Mouse (Mus musculus): ENCODE measurements around the gene Usp19. TPM values are rescaled to one million over a fixed set of nuclear protein-coding genes. Genes with fewer than 3 reads are reported as not detected.

Usp19 gene
- polyA plus RNA-seq, 1 experiment: 87.1 TPM

GRCm38 (mm10) chr9:108481520-108482210 is 8.7 kb upstream of the Usp19 start:
- H3K4me1 ChIP-seq (ENCODE audit: control insufficient read depth, insufficient read depth, low read length): no peaks in the 10 kb centered on the region
- TF ChIP-seq CTCF (IDR thresholded peaks at IDR 0.05; ENCODE audit: low read depth, low read length): no peak
- TF ChIP-seq POLR2A (IDR thresholded peaks at IDR 0.05; ENCODE audit: borderline replicate concordance, low read depth, low read length): no peak

GRCm38 (mm10) chr9:108483051-108483790 is 7.2 kb upstream of the Usp19 start:
- no peak overlapping the region for H3K4me3 ChIP-seq (ENCODE audit: insufficient read depth, low read length)
- TF ChIP-seq POLR2A (IDR thresholded peaks at IDR 0.05; ENCODE audit: borderline replicate concordance, low read depth, low read length): no peak
- no peak for TF ChIP-seq CTCF (IDR thresholded peaks at IDR 0.05; ENCODE audit: low read depth, low read length)
- H3K27ac ChIP-seq (ENCODE audit: insufficient read depth, low read depth, low read length): no peak overlapping the region
- H3K4me1 ChIP-seq (ENCODE audit: control insufficient read depth, insufficient read depth, low read length): no peaks in the 10 kb centered on the region

More at GRCm38 (mm10) chr9:108481520-108482210, 8.7 kb upstream of the Usp19 start:
- H3K27ac ChIP-seq (ENCODE audit: insufficient read depth, low read depth, low read length): no peak overlapping the region
- H3K4me3 ChIP-seq (ENCODE audit: insufficient read depth, low read length): no peak overlapping the region

- Histone ChIP-seq H3K4me3 (ENCODE audit: insufficient read depth, low read length) (no peak overlapping the region), H3K27ac (ENCODE audit: insufficient read depth, low read depth, low read length) (no peak overlapping the region), H3K4me1 (ENCODE audit: control insufficient read depth, insufficient read depth, low read length) (no peaks in the 10 kb centered on the region)
- TF ChIP-seq POLR2A (IDR thresholded peaks at IDR 0.05; ENCODE audit: borderline replicate concordance, low read depth, low read length): no peak
- TF ChIP-seq CTCF (IDR thresholded peaks at IDR 0.05; ENCODE audit: low read depth, low read length): no peak
Observed at GRCm38 (mm10) chr9:108484021-108484420, 6.4 kb upstream of the Usp19 start.

DNA sequence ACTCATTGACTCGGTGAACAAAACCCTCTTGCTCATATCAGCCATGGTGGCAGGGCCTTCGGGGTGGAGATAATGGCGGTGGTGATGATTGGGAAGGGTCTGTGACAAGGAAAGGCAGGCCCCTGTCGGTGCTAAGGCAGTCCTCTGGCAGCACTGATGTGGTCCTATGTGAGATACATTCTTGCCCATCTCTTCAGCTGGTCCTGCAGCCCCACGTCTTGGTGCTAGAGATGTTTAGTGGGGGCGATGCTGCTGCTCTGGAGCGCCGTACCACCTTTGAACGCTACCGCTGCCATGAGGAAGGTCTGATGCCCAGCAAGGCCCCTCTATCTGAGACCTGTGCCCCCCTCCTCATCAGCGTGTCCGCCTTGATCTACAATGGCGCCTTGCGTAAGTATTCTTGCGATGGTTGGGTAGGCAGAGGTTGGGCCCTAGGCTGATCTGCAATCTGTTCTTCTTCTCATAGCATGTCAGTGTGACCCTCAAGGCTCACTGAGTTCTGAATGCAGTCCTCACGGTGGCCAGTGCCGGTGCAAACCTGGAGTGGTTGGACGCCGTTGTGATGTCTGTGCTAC is 5.0 kb upstream of the Usp19 start:
- no peak overlapping the region for H3K4me3 ChIP-seq (ENCODE audit: insufficient read depth, low read length)
- H3K27ac ChIP-seq (ENCODE audit: insufficient read depth, low read depth, low read length): no peak overlapping the region
- peaks cover 6% of the 10 kb centered on the region; the same call in 1 of the 2 replicates for H3K4me1 ChIP-seq (ENCODE audit: control insufficient read depth, insufficient read depth, low read length)
- TF ChIP-seq CTCF (IDR thresholded peaks at IDR 0.05; ENCODE audit: low read depth, low read length) (no peak), POLR2A (IDR thresholded peaks at IDR 0.05; ENCODE audit: borderline replicate concordance, low read depth, low read length) (no peak)

DNA sequence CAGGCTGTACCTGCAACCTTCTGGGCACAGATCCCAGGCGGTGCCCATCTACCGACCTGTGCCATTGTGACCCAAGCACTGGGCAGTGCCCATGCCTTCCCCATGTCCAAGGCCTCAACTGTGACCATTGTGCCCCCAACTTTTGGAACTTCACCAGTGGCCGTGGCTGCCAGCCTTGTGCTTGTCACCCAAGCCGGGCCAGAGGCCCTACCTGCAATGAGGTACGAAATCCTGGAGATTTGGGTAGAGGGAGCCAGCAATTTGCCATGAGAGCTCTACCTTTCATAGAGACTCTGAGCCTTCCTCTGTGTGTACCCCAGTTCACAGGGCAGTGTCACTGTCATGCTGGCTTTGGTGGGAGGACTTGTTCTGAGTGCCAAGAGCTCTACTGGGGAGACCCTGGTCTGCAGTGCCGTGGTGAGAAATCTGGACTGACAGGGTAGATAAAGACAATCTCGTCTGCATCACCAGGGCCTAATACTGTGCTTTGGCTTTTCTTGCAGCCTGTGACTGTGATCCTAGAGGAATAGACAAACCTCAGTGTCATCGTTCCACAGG is 3.4 kb upstream of the Usp19 start:
- Histone ChIP-seq H3K4me1 (ENCODE audit: control insufficient read depth, insufficient read depth, low read length) (peaks cover 6% of the 10 kb centered on the region; the same call in 1 of the 2 replicates), H3K4me3 (ENCODE audit: insufficient read depth, low read length) (no peak overlapping the region), H3K27ac (ENCODE audit: insufficient read depth, low read depth, low read length) (no peak overlapping the region)
- TF ChIP-seq CTCF (IDR thresholded peaks at IDR 0.05; ENCODE audit: low read depth, low read length) (no peak), POLR2A (IDR thresholded peaks at IDR 0.05; ENCODE audit: borderline replicate concordance, low read depth, low read length) (no peak)

GRCm38 (mm10) chr9:108488403-108488802 is 2.0 kb upstream of the Usp19 start:
- Histone ChIP-seq H3K4me1 (ENCODE audit: control insufficient read depth, insufficient read depth, low read length) (peaks cover 13% of the 10 kb centered on the region), H3K4me3 (ENCODE audit: insufficient read depth, low read length) (no peak overlapping the region), H3K27ac (ENCODE audit: insufficient read depth, low read depth, low read length) (no peak overlapping the region)
- TF ChIP-seq POLR2A (IDR thresholded peaks at IDR 0.05; ENCODE audit: borderline replicate concordance, low read depth, low read length): no peak
- no peak for TF ChIP-seq CTCF (IDR thresholded peaks at IDR 0.05; ENCODE audit: low read depth, low read length)

DNA sequence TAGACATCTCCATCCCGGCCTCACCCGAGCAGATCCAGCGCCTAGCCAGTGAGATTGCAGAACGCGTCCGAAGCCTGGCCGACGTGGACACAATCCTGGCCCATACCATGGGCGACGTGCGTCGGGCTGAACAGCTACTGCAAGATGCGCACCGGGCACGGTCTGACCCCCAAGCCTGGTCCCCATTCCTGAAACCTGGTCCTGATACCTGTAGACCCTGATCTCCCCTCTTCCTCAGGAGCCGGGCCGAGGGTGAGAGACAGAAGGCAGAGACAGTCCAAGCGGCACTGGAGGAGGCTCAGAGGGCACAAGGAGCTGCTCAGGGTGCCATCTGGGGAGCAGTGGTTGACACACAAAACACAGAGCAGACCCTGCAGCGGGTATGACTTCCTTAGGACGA is 1.2 kb upstream of the Usp19 start:
- Histone ChIP-seq H3K4me3 (ENCODE audit: insufficient read depth, low read length) (no peak overlapping the region), H3K27ac (ENCODE audit: insufficient read depth, low read depth, low read length) (no peak overlapping the region), H3K4me1 (ENCODE audit: control insufficient read depth, insufficient read depth, low read length) (peaks cover 13% of the 10 kb centered on the region)
- TF ChIP-seq CTCF (IDR thresholded peaks at IDR 0.05; ENCODE audit: low read depth, low read length) (no peak), POLR2A (IDR thresholded peaks at IDR 0.05; ENCODE audit: borderline replicate concordance, low read depth, low read length) (no peak)

- Histone ChIP-seq H3K4me3 (ENCODE audit: insufficient read depth, low read length) (peak overlapping the region; percentile 87), H3K4me1 (ENCODE audit: control insufficient read depth, insufficient read depth, low read length) (peaks cover 13% of the 10 kb centered on the region), H3K27ac (ENCODE audit: insufficient read depth, low read depth, low read length) (peak overlapping the region; percentile 75)
- TF ChIP-seq CTCF (IDR thresholded peaks at IDR 0.05; ENCODE audit: low read depth, low read length) (no peak), POLR2A (IDR thresholded peaks at IDR 0.05; ENCODE audit: borderline replicate concordance, low read depth, low read length) (no peak; the same call in 1 of the 2 replicates)
Observed at GRCm38 (mm10) chr9:108489702-108490558, 472 bp upstream of the Usp19 start.

- peaks cover 13% of the 10 kb centered on the region for H3K4me1 ChIP-seq (ENCODE audit: control insufficient read depth, insufficient read depth, low read length)
- H3K4me3 ChIP-seq (ENCODE audit: insufficient read depth, low read length): peak overlapping the region; percentile 87
- peak overlapping the region; percentile 75 for H3K27ac ChIP-seq (ENCODE audit: insufficient read depth, low read depth, low read length)
- TF ChIP-seq POLR2A (IDR thresholded peaks at IDR 0.05; ENCODE audit: borderline replicate concordance, low read depth, low read length) (0 out of 2 replicates have a peak, but pooled peaks have one; percentile 8), CTCF (IDR thresholded peaks at IDR 0.05; ENCODE audit: low read depth, low read length) (no peak; the same call in 1 of the 2 replicates)
Observed at GRCm38 (mm10) chr9:108491286-108491580, 831 bp downstream of the Usp19 start.
